Mouse (Mus musculus) neural tube, embryonic 11.5 days (tissue): ENCODE data around the gene Smyd3. TPM values are rescaled to one million over a fixed set of nuclear protein-coding genes. Genes with fewer than 3 reads are reported as not detected.

Experiments
- ATAC-seq: fragments of 200-750 bp; cut with Nextera tagmentation; 2 replicates; pipeline ENCODE4 v1.8.0; 2017; ENCODE audit warnings: moderate number of reproducible peaks, mild to moderate bottlenecking, moderate TSS enrichment, moderate library complexity; ENCODE audit not compliant: insufficient read depth, low FRiP score, low TSS enrichment
- DNase-seq: peaks from one replicate; pipeline ENCODE4 v3.0.0-alpha.2; 2015; ENCODE audit warnings: low spot score
- H3K27ac ChIP-seq: fragments of 300-500 bp; sonication (generic); 2 replicates; pipeline ENCODE4 v1.5.1; 2014; ENCODE audit warnings: low read depth, mild to moderate bottlenecking, low read length
- H3K27me3 ChIP-seq: fragments of 300-500 bp; sonication (generic); 2 replicates; pipeline ENCODE4 v1.6.1; 2014; ENCODE audit warnings: mild to moderate bottlenecking, low read length, mixed read lengths; ENCODE audit not compliant: control insufficient read depth, insufficient read depth
- H3K36me3 ChIP-seq: fragments of 300-500 bp; sonication (generic); 2 replicates; pipeline ENCODE4 v1.6.1; 2014; ENCODE audit warnings: mild to moderate bottlenecking, low read length, moderate library complexity, mixed read lengths; ENCODE audit not compliant: control insufficient read depth, insufficient read depth
- H3K4me1 ChIP-seq: fragments of 300-500 bp; sonication (generic); 2 replicates; pipeline ENCODE4 v1.6.1; 2014; ENCODE audit warnings: low read length, mixed read lengths; ENCODE audit not compliant: control insufficient read depth, insufficient read depth
- H3K4me2 ChIP-seq: fragments of 300-500 bp; sonication (generic); 2 replicates; pipeline ENCODE4 v1.6.1; 2014; ENCODE audit warnings: low read depth, mild to moderate bottlenecking, moderate library complexity
- H3K4me3 ChIP-seq: fragments of 300-500 bp; sonication (generic); 2 replicates; pipeline ENCODE4 v1.5.1; 2014; ENCODE audit warnings: low read depth, low read length
- H3K9ac ChIP-seq: fragments of 300-500 bp; sonication (generic); 2 replicates; pipeline ENCODE4 v1.6.1; 2014; ENCODE audit warnings: mild to moderate bottlenecking, low read length
- H3K9me3 ChIP-seq: fragments of 300-500 bp; sonication (generic); 2 replicates; pipeline ENCODE4 v1.6.1; 2016; ENCODE audit warnings: low read length; ENCODE audit not compliant: control insufficient read depth
- WGBS: fragments of 180-500 bp; shearing (Covaris S2); extraction: QIAGEN DNeasy Blood & Tissue Kit; methylation state at CpG from one replicate; pipeline ENCODE4 v1.1.7; 2014; 5-methylcytosine and 5-hydroxymethylcytosine counted together
- polyA plus RNA-seq: library from polyadenylated mRNA; unstranded; fragments of >200 nt; fragmentation: Nextera tagmentation; extraction: Ambion mirVana; gene quantifications from 2 replicates; pipeline ENCODE4 v1.2.1, GENCODE M21; 2014

The Smyd3 gene
- polyA plus RNA-seq, 1 experiment from 2014 or later = 19.7 TPM

GRCm38 (mm10) chr1:179196422-179196821 is 321.4 kb downstream of the Smyd3 start:
- H3K4me1 ChIP-seq = no peaks in the 10 kb centered on the region; the same call in 1 of the 2 replicates
- no peak overlapping the region for H3K27ac ChIP-seq
- no peaks in the 10 kb centered on the region for H3K27me3 ChIP-seq
- ATAC-seq (no peak), DNase-seq (no peak)
- no peak overlapping the region for H3K9ac ChIP-seq
- H3K36me3 ChIP-seq = no peaks in the 10 kb centered on the region
- H3K4me2 ChIP-seq = no peak overlapping the region
- no peak overlapping the region for H3K4me3 ChIP-seq
- no peaks in the 10 kb centered on the region for H3K9me3 ChIP-seq

DNA sequence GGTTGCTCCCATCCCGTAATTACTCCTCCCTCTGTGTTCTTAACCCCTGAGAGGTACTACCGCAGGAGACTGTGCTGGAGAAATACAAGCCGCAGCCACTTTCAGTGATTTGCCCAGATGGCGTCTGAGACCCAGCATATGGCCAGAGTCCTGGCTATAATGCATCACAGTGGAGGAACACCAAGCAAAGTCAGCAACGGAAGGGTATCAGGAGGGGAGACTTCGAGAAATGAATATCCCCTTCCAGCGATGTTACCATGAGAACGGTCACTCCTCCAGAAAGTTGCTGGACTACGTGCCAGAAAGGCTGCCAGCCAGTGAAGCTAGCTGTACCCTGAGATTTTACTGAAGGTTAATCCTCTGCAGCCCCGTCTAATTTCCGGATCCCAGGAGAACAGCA is 325.1 kb downstream of the Smyd3 start:
- Histone ChIP-seq H3K27me3 (no peaks in the 10 kb centered on the region), H3K36me3 (no peaks in the 10 kb centered on the region), H3K9ac (no peak overlapping the region), H3K27ac (no peak overlapping the region), H3K9me3 (no peaks in the 10 kb centered on the region), H3K4me2 (no peak overlapping the region), H3K4me3 (no peak overlapping the region), H3K4me1 (no peaks in the 10 kb centered on the region; the same call in 1 of the 2 replicates)
- WGBS = 80% methylated on average over 11 of the region's 11 CpGs
- DNase-seq (no peak), ATAC-seq (no peak)

DNA sequence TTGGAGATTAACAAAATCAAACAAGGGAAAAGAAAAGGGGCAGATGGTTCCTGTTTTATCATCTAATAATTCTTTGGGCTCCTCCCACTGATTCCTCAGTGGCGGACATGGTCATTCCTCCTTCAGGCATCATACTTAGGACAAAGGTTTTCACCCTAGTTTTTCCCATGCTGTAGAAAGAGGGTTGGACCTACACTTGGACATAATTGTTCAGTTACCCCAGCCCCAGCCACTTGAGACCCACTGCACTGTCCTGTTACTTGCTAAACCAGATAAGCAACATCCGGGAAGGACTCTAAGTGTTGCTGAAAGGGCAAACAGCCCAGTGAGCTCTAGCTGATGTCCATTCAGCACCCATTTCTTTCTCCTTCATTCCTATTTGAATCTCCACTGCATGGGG is 327.0 kb downstream of the Smyd3 start:
- Histone ChIP-seq H3K9ac (no peak overlapping the region), H3K27me3 (no peaks in the 10 kb centered on the region), H3K27ac (no peak overlapping the region), H3K9me3 (no peaks in the 10 kb centered on the region), H3K4me3 (no peak overlapping the region), H3K4me2 (no peak overlapping the region), H3K4me1 (no peaks in the 10 kb centered on the region), H3K36me3 (no peaks in the 10 kb centered on the region)
- ATAC-seq (no peak), DNase-seq (no peak)
- 89% methylated on average over 2 of the region's 2 CpGs for WGBS

DNA sequence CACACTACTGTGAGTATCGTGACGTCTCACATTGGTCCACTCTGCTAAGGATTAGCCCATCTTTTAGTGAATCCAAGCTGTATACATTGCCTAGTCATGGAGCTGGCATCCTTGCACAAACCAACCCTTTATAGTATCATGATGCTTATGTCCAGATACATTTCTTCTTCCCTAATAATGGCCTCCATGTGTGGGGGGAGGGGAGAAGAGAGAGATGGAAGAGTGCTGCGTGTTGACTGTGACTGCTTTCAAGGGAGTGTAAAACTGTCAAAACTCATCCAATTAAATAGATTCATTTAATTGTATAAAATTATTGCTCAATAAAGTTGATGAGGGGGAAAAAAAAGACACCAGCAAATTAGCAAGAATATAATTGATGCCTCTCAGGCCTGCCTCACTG is 330.7 kb downstream of the Smyd3 start:
- DNase-seq (no peak), ATAC-seq (no peak)
- H3K4me3 ChIP-seq = no peak overlapping the region
- H3K4me1 ChIP-seq = no peaks in the 10 kb centered on the region
- H3K9me3 ChIP-seq = no peaks in the 10 kb centered on the region
- no peak overlapping the region for H3K4me2 ChIP-seq
- no peak overlapping the region for H3K9ac ChIP-seq
- no peak overlapping the region for H3K27ac ChIP-seq
- WGBS = 89% methylated on average over 3 of the region's 3 CpGs
- no peaks in the 10 kb centered on the region for H3K36me3 ChIP-seq
- H3K27me3 ChIP-seq = no peaks in the 10 kb centered on the region

DNA sequence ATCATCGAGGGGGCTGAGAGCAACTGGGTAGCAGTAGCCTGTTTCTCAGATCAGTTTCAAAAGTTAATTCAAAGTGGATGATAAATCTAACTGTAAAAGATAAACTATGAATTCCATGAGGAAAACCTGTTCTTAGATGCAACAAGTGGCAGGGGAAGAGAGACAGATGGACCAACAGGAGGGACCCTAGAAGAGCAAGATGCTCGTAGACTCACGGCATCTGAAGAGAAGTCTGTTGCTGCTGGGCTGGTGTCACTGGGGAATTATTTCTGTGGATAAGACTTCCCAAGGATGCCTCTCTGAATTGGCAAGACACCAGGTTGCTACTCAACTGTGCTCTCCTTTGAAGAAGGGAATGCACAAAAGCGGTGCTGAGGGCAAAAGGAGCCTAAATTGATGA is 333.2 kb downstream of the Smyd3 start:
- Histone ChIP-seq H3K9me3 (no peaks in the 10 kb centered on the region), H3K36me3 (no peaks in the 10 kb centered on the region), H3K4me3 (no peak overlapping the region), H3K27ac (no peak overlapping the region), H3K9ac (no peak overlapping the region), H3K27me3 (no peaks in the 10 kb centered on the region), H3K4me2 (no peak overlapping the region), H3K4me1 (no peaks in the 10 kb centered on the region)
- no peak for DNase-seq
- ATAC-seq = no peak
- 91% methylated on average over 4 of the region's 4 CpGs for whole genome bisulfite sequencing

- Histone ChIP-seq H3K27ac (no peak overlapping the region), H3K36me3 (no peaks in the 10 kb centered on the region), H3K9me3 (no peaks in the 10 kb centered on the region), H3K4me2 (no peak overlapping the region), H3K27me3 (no peaks in the 10 kb centered on the region), H3K9ac (no peak overlapping the region), H3K4me3 (no peak overlapping the region), H3K4me1 (no peaks in the 10 kb centered on the region)
- DNase-seq (no peak), ATAC-seq (no peak)
- WGBS = 82% methylated on average over 6 of the region's 6 CpGs
Measured at GRCm38 (mm10) chr1:179183499-179183898, 334.3 kb downstream of the Smyd3 start.

- Histone ChIP-seq H3K27ac (no peak overlapping the region), H3K4me2 (no peak overlapping the region), H3K27me3 (no peaks in the 10 kb centered on the region), H3K9me3 (no peaks in the 10 kb centered on the region), H3K4me3 (no peak overlapping the region), H3K4me1 (no peaks in the 10 kb centered on the region), H3K36me3 (no peaks in the 10 kb centered on the region), H3K9ac (no peak overlapping the region)
- ATAC-seq = no peak
- no peak for DNase-seq
- WGBS = 84% methylated on average over 2 of the region's 3 CpGs
Measured at GRCm38 (mm10) chr1:179180546-179180945, 337.3 kb downstream of the Smyd3 start.

- no peak for ATAC-seq
- DNase-seq = no peak
Measured at GRCm38 (mm10) chr1:179176861-179177658, 340.8 kb downstream of the Smyd3 start.

GRCm38 (mm10) chr1:179174241-179174640 is 343.6 kb downstream of the Smyd3 start:
- 85% methylated on average over 4 of the region's 4 CpGs for WGBS
- no peak overlapping the region for H3K9ac ChIP-seq
- no peak overlapping the region for H3K4me3 ChIP-seq
- H3K27ac ChIP-seq = no peak overlapping the region
- DNase-seq (no peak), ATAC-seq (no peak)
- no peak overlapping the region for H3K4me2 ChIP-seq
- no peaks in the 10 kb centered on the region for H3K9me3 ChIP-seq
- no peaks in the 10 kb centered on the region for H3K36me3 ChIP-seq
- H3K4me1 ChIP-seq = no peaks in the 10 kb centered on the region
- H3K27me3 ChIP-seq = no peaks in the 10 kb centered on the region

More at GRCm38 (mm10) chr1:179176861-179177658, 340.8 kb downstream of the Smyd3 start:
- Histone ChIP-seq H3K4me1 (no peaks in the 10 kb centered on the region), H3K4me3 (no peak overlapping the region), H3K9ac (no peak overlapping the region), H3K27me3 (no peaks in the 10 kb centered on the region), H3K36me3 (no peaks in the 10 kb centered on the region), H3K27ac (no peak overlapping the region), H3K9me3 (no peaks in the 10 kb centered on the region), H3K4me2 (no peak overlapping the region)
- 74% methylated on average over 14 of the region's 14 CpGs for WGBS
